Mouse (Mus musculus) thymus, adult 2 months (tissue): Measurements from ENCODE around the gene Olfr545. TPM values are rescaled to one million over a fixed set of nuclear protein-coding genes. Genes with fewer than 3 reads are reported as not detected.

Experiments
- DNase-seq: peaks from one replicate; pipeline ENCODE4 v3.0.0; 2021
- H3K27ac ChIP-seq: fragments of 200-500 bp; 2 replicates; pipeline ENCODE4 v1.5.1; 2012; ENCODE audit warnings: low read length, control low read depth; ENCODE audit not compliant: control insufficient read depth, insufficient read depth
- H3K27me3 ChIP-seq: fragments of 200-500 bp; 2 replicates; pipeline ENCODE4 v1.6.1; 2012; ENCODE audit warnings: mild to moderate bottlenecking, low read length, moderate library complexity, mixed read lengths; ENCODE audit not compliant: control insufficient read depth, insufficient read depth
- H3K36me3 ChIP-seq: fragments of 200-500 bp; 2 replicates; pipeline ENCODE4 v1.6.1; 2012; ENCODE audit warnings: mild to moderate bottlenecking, low read length, moderate library complexity; ENCODE audit not compliant: control insufficient read depth, insufficient read depth
- H3K4me1 ChIP-seq: fragments of 200-500 bp; replicated peaks from 2 replicates; pipeline ENCODE4 v1.6.1; 2012; ENCODE audit warnings: low read length; ENCODE audit not compliant: control insufficient read depth, insufficient read depth
- H3K4me3 ChIP-seq: fragments of 200-500 bp; 2 replicates; pipeline ENCODE4 v1.5.1; 2012; ENCODE audit warnings: mild to moderate bottlenecking, low read length, control low read depth, moderate library complexity; ENCODE audit not compliant: control insufficient read depth, insufficient read depth
- CTCF ChIP-seq: fragments of 200-500 bp; IDR thresholded peaks from 2 replicates; pipeline ENCODE4 v1.5.1; 2012; ENCODE audit warnings: mild to moderate bottlenecking, control low read depth, low read length, moderate library complexity, borderline replicate concordance; ENCODE audit not compliant: control insufficient read depth, poor library complexity, insufficient read depth; ENCODE audit errors: extremely low read depth
- POLR2A ChIP-seq: fragments of 200-500 bp; IDR thresholded peaks from 2 replicates; pipeline ENCODE4 v1.6.1; 2012; ENCODE audit warnings: mild to moderate bottlenecking, low read length, control low read depth, moderate library complexity; ENCODE audit not compliant: control insufficient read depth, poor library complexity, insufficient read depth; ENCODE audit errors: extremely low read depth
- WGBS: fragments of 180-500 bp; shearing (Covaris S2); methylation state at CpG from one replicate; pipeline ENCODE4 v1.1.7; 2018; 5-methylcytosine and 5-hydroxymethylcytosine counted together
- polyA plus RNA-seq: library from polyadenylated mRNA; depleted of rRNA; stranded (reverse); fragments of >200 nt; gene quantifications from 2 replicates; pipeline ENCODE4 v1.2.3, GENCODE M21; 2012; rRNA removed

Gene Olfr545
- polyA plus RNA-seq, 1 experiment: not detected

GRCm38 (mm10) chr7:102467566-102467965, 31.8 kb downstream of the Olfr545 start:
- Histone ChIP-seq H3K27me3 (no peaks in the 10 kb centered on the region), H3K27ac (no peak overlapping the region), H3K4me1 (no peaks in the 10 kb centered on the region), H3K4me3 (no peak overlapping the region), H3K36me3 (peaks cover 69% of the 10 kb centered on the region)
- 97% methylated on average over 8 of the region's 8 CpGs for WGBS
- DNase-seq: no peak
- no peak for TF ChIP-seq CTCF
- no peak for TF ChIP-seq POLR2A

- Histone ChIP-seq H3K27ac (no peak overlapping the region), H3K27me3 (no peaks in the 10 kb centered on the region), H3K36me3 (peaks cover 87% of the 10 kb centered on the region), H3K4me1 (no peaks in the 10 kb centered on the region), H3K4me3 (no peak overlapping the region)
- no peak for DNase-seq
- TF ChIP-seq POLR2A (no peak), CTCF (no peak)
- 83% methylated on average over 5 of the region's 5 CpGs for WGBS
Observed at GRCm38 (mm10) chr7:102458618-102459380, 40.6 kb downstream of the Olfr545 start.

- Histone ChIP-seq H3K27me3 (no peaks in the 10 kb centered on the region), H3K36me3 (peaks cover 51% of the 10 kb centered on the region), H3K27ac (no peak overlapping the region), H3K4me3 (no peak overlapping the region), H3K4me1 (0 out of 2 replicates have a peak, but pooled peaks cover 2% of the 10 kb centered on the region)
- TF ChIP-seq POLR2A (no peak), CTCF (no peak)
- no peak for DNase-seq
- 96% methylated on average over 9 of the region's 9 CpGs for WGBS
Observed at GRCm38 (mm10) chr7:102446438-102446837, 52.9 kb downstream of the Olfr545 start.

- Histone ChIP-seq H3K27ac (no peak overlapping the region), H3K4me1 (0 out of 2 replicates have a peak, but pooled peaks cover 2% of the 10 kb centered on the region), H3K36me3 (peaks cover 32% of the 10 kb centered on the region), H3K4me3 (no peak overlapping the region), H3K27me3 (no peaks in the 10 kb centered on the region)
- TF ChIP-seq POLR2A: no peak
- no peak for TF ChIP-seq CTCF
- WGBS: 96% methylated on average over 2 of the region's 2 CpGs
- DNase-seq: no peak
Observed at GRCm38 (mm10) chr7:102444301-102444700, 55.1 kb downstream of the Olfr545 start.

- H3K4me1 ChIP-seq: 0 out of 2 replicates have a peak, but pooled peaks cover 2% of the 10 kb centered on the region
- TF ChIP-seq CTCF: no peak
- no peak for TF ChIP-seq POLR2A
- H3K36me3 ChIP-seq: peaks cover 14% of the 10 kb centered on the region
- H3K27me3 ChIP-seq: no peaks in the 10 kb centered on the region
- H3K27ac ChIP-seq: no peak overlapping the region
- DNase-seq: no peak
- 1% methylated on average over 4 of the region's 4 CpGs for WGBS
- H3K4me3 ChIP-seq: peak overlapping the region; percentile 97
Observed at GRCm38 (mm10) chr7:102442432-102442831, 56.9 kb downstream of the Olfr545 start.

GRCm38 (mm10) chr7:102441657-102442391, 57.5 kb downstream of the Olfr545 start, which contains the start of gene Rrm1:
Gene Rrm1, plus strand, starts transcription at chr7:102441695.
- peak within 1 kb of the TSS; percentile 97 for H3K4me3 ChIP-seq
- 0 out of 2 replicates have a peak, but pooled peaks cover 2% of the 10 kb centered on the region for H3K4me1 ChIP-seq
- DNase-seq: peak; percentile 92
- no peaks in the 10 kb centered on the region for H3K27me3 ChIP-seq
- WGBS: under 1% methylated on average over 54 of the region's 56 CpGs
- H3K27ac ChIP-seq: no peak within 1 kb of the TSS
- TF ChIP-seq POLR2A (0 out of 2 replicates have a peak, but pooled peaks have one; percentile 33), CTCF (no peak)
- peaks cover 11% of the 10 kb centered on the region for H3K36me3 ChIP-seq

Other genes with a start within 250 kb of the Olfr545 start
- 221 and 282 TPM in 2 replicates for gene Rhog, start 243.5 kb downstream of the Olfr545 start, polyA plus RNA-seq
- 98.6 and 107 TPM in 2 replicates for gene Stim1, start 231.8 kb downstream of the Olfr545 start, polyA plus RNA-seq
- gene Rrm1, start 57.9 kb downstream of the Olfr545 start, polyA plus RNA-seq: 46.3 and 67.1 TPM in 2 replicates
- gene Olfr543, start 17.9 kb downstream of the Olfr545 start, polyA plus RNA-seq: not detected in 2 replicates
- not detected in 2 replicates for gene Olfr544, start 11.3 kb downstream of the Olfr545 start, polyA plus RNA-seq
- gene Olfr547, start 35.2 kb upstream of the Olfr545 start, polyA plus RNA-seq: not detected in 2 replicates
- not detected in 2 replicates for gene Olfr548-ps1, start 41.3 kb upstream of the Olfr545 start, polyA plus RNA-seq
- gene Olfr549, start 50.3 kb upstream of the Olfr545 start, polyA plus RNA-seq: not detected in 2 replicates
- gene Trim21, start 65.9 kb upstream of the Olfr545 start, polyA plus RNA-seq: 20.4 and 23.6 TPM in 2 replicates
- gene Olfr550, start 71.9 kb upstream of the Olfr545 start, polyA plus RNA-seq: 0.13 TPM in 1 of 2 replicates, not detected in the other
- not detected in 2 replicates for gene Olfr551, start 92.3 kb upstream of the Olfr545 start, polyA plus RNA-seq
- not detected in 2 replicates for gene Olfr552, start 98.2 kb upstream of the Olfr545 start, polyA plus RNA-seq
- gene Olfr553, start 118.6 kb upstream of the Olfr545 start, polyA plus RNA-seq: not detected in 2 replicates
- not detected in 2 replicates for gene Olfr554, start 138.9 kb upstream of the Olfr545 start, polyA plus RNA-seq
- not detected in 2 replicates for gene Olfr555, start 159.2 kb upstream of the Olfr545 start, polyA plus RNA-seq
- gene Olfr556, start 165.3 kb upstream of the Olfr545 start, polyA plus RNA-seq: not detected in 2 replicates
- 14.0 and 16.3 TPM in 2 replicates for gene Trim68, start 187.8 kb upstream of the Olfr545 start, polyA plus RNA-seq
- not detected in 2 replicates for gene Olfr557, start 196.3 kb upstream of the Olfr545 start, polyA plus RNA-seq
- gene Olfr558, start 202.6 kb upstream of the Olfr545 start, polyA plus RNA-seq: 0.11 and 0.49 TPM in 2 replicates
- gene Olfr33, start 219.5 kb upstream of the Olfr545 start, polyA plus RNA-seq: not detected in 2 replicates
- gene Olfr559, start 227.9 kb upstream of the Olfr545 start, polyA plus RNA-seq: not detected in 2 replicates